Mouse (Mus musculus): ENCODE measurements around the gene Exoc2. TPM values are rescaled to one million over a fixed set of nuclear protein-coding genes. Genes with fewer than 3 reads are reported as not detected.

Gene Exoc2
- total and polyA plus RNA-seq, 2 experiments: 3.3 to 10.9 TPM

DNA sequence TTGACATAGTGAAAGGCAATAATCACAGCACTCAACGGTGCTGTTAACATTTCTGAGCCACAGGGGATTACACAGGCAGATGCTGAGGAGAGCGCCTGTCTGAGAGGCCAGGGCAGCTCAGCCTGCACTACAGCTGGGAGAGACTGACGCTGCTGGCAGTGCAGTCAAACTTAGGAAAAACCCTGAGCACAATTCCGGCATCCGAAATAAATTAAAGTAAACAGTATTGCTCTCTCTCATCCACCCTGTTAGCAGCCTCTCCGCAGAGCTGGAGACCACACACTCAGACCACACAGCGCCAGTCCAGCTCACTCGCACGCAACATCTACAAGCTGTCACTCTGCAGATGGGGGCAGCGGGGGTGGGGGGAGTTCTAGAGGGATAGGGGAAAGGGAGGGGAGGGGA, 7.4 kb downstream of the Exoc2 start:
- Histone ChIP-seq H3K79me2 (ENCODE audit: control insufficient read depth, insufficient read depth, low read length) (peaks cover 26% of the 10 kb centered on the region), H3K27ac (replicated peaks; ENCODE audit: insufficient read depth, low read depth, low read length) (no peak overlapping the region), H3K9ac (ENCODE audit: low read depth, low read length) (no peak overlapping the region), H3K4me1 (ENCODE audit: control insufficient read depth, insufficient read depth, low read length) (peaks cover 6% of the 10 kb centered on the region), H3K36me3 (ENCODE audit: control insufficient read depth, insufficient read depth, low read length) (no peaks in the 10 kb centered on the region), H3K4me3 (ENCODE audit: insufficient read depth, low read depth, low read length) (no peak overlapping the region), H3K27me3 (ENCODE audit: control insufficient read depth, insufficient read depth, low read length) (no peaks in the 10 kb centered on the region)
- DNase-seq (ENCODE audit: extremely low read depth, low read depth, low spot score): no peak
- TF ChIP-seq POLR2A (IDR thresholded peaks at IDR 0.05; ENCODE audit: extremely low read depth, insufficient read depth, low read length) (no peak), CTCF (IDR thresholded peaks at IDR 0.05; ENCODE audit: low read depth, low read length) (no peak)
- 73% methylated on average over 10 of the region's 10 CpGs for WGBS

DNA sequence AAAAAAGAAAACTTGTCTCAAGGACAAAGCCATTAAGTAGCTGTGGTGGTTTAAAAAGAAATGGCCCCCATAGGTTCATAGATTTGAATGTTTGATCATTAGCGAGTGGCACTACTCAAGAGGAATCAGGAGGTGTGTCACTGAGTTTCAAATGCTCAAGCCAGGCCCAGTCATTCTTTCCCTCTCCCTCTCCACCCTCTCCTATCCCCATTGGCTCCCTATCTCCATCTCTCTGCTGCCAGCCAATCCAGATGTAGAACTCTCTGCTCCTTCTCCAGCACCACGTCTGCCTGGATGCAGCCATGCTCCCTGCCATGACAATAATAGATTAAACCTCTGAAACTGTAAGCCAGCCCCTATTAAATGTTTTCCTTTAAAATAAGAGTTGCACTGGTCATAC, 12.0 kb downstream of the Exoc2 start:
- DNase-seq (ENCODE audit: extremely low read depth, low read depth, low spot score): no peak
- no peaks in the 10 kb centered on the region for H3K4me1 ChIP-seq (ENCODE audit: control insufficient read depth, insufficient read depth, low read length)
- H3K36me3 ChIP-seq (ENCODE audit: control insufficient read depth, insufficient read depth, low read length): 0 out of 2 replicates have a peak, but pooled peaks cover 2% of the 10 kb centered on the region
- H3K9ac ChIP-seq (ENCODE audit: low read depth, low read length): no peak overlapping the region
- no peak overlapping the region for H3K27ac ChIP-seq (replicated peaks; ENCODE audit: insufficient read depth, low read depth, low read length)
- 82% methylated on average over 2 of the region's 2 CpGs for WGBS
- H3K27me3 ChIP-seq (ENCODE audit: control insufficient read depth, insufficient read depth, low read length): no peaks in the 10 kb centered on the region
- peaks cover 33% of the 10 kb centered on the region for H3K79me2 ChIP-seq (ENCODE audit: control insufficient read depth, insufficient read depth, low read length)
- TF ChIP-seq POLR2A (IDR thresholded peaks at IDR 0.05; ENCODE audit: extremely low read depth, insufficient read depth, low read length): no peak
- TF ChIP-seq CTCF (IDR thresholded peaks at IDR 0.05; ENCODE audit: low read depth, low read length): no peak
- no peak overlapping the region for H3K4me3 ChIP-seq (ENCODE audit: insufficient read depth, low read depth, low read length)

DNA sequence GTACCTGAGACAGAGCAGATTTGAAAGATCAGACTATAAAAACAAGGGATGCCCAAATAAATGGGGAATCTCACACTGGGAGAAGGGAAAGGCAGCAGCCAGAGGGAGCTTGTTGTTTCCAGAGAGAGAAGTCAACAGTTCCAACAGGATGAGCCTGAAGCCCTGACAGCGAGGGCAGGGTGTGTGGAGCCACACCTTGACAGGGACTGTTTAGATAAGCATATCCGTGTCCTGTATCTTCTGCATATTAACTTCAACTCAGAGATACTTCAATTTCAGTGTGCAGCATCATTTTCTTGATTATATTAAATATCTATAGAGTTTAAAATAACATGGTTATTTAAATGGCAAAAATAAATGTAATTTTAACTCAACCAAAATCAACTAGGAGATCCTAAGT, 13.2 kb downstream of the Exoc2 start:
- no peak for TF ChIP-seq CTCF (IDR thresholded peaks at IDR 0.05; ENCODE audit: low read depth, low read length)
- no peak for TF ChIP-seq POLR2A (IDR thresholded peaks at IDR 0.05; ENCODE audit: extremely low read depth, insufficient read depth, low read length)
- no peak for DNase-seq (ENCODE audit: extremely low read depth, low read depth, low spot score)
- H3K9ac ChIP-seq (ENCODE audit: low read depth, low read length): no peak overlapping the region
- H3K27me3 ChIP-seq (ENCODE audit: control insufficient read depth, insufficient read depth, low read length): no peaks in the 10 kb centered on the region
- peaks cover 31% of the 10 kb centered on the region; the same call in 1 of the 2 replicates for H3K79me2 ChIP-seq (ENCODE audit: control insufficient read depth, insufficient read depth, low read length)
- 87% methylated on average over 2 of the region's 2 CpGs for WGBS
- H3K36me3 ChIP-seq (ENCODE audit: control insufficient read depth, insufficient read depth, low read length): 0 out of 2 replicates have a peak, but pooled peaks cover 2% of the 10 kb centered on the region
- H3K4me1 ChIP-seq (ENCODE audit: control insufficient read depth, insufficient read depth, low read length): no peaks in the 10 kb centered on the region
- no peak overlapping the region for H3K4me3 ChIP-seq (ENCODE audit: insufficient read depth, low read depth, low read length)
- no peak overlapping the region for H3K27ac ChIP-seq (replicated peaks; ENCODE audit: insufficient read depth, low read depth, low read length)

DNA sequence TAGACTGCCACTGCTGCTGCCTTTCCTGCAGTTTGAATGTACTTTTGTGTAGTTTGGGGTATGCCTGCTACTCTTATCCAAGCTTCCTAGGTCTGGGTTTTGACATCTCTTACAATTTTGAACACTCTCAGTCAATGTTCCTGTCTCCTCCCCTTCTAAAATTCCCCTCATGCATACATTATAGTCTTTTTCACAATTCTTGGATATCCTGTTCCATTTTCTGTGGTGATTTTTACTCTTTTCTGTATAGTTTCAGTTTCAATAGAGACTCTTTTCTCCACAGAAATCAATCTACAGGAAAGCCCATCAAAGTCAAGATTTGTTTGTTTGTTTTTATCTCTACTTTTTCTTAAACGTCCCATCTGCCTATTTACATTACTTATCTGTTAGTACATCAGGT, 20.3 kb downstream of the Exoc2 start:
- no peaks in the 10 kb centered on the region for H3K27me3 ChIP-seq (ENCODE audit: control insufficient read depth, insufficient read depth, low read length)
- no peak overlapping the region for H3K27ac ChIP-seq (replicated peaks; ENCODE audit: insufficient read depth, low read depth, low read length)
- H3K36me3 ChIP-seq (ENCODE audit: control insufficient read depth, insufficient read depth, low read length): no peaks in the 10 kb centered on the region
- no peak overlapping the region for H3K9ac ChIP-seq (ENCODE audit: low read depth, low read length)
- TF ChIP-seq CTCF (IDR thresholded peaks at IDR 0.05; ENCODE audit: low read depth, low read length) (no peak), POLR2A (IDR thresholded peaks at IDR 0.05; ENCODE audit: extremely low read depth, insufficient read depth, low read length) (no peak)
- no peak overlapping the region for H3K4me3 ChIP-seq (ENCODE audit: insufficient read depth, low read depth, low read length)
- no peaks in the 10 kb centered on the region for H3K4me1 ChIP-seq (ENCODE audit: control insufficient read depth, insufficient read depth, low read length)
- H3K79me2 ChIP-seq (ENCODE audit: control insufficient read depth, insufficient read depth, low read length): peaks cover 25% of the 10 kb centered on the region; the same call in 1 of the 2 replicates
- 6% methylated on average over 1 of the region's 1 CpGs for WGBS
- DNase-seq (ENCODE audit: extremely low read depth, low read depth, low spot score): no peak

DNA sequence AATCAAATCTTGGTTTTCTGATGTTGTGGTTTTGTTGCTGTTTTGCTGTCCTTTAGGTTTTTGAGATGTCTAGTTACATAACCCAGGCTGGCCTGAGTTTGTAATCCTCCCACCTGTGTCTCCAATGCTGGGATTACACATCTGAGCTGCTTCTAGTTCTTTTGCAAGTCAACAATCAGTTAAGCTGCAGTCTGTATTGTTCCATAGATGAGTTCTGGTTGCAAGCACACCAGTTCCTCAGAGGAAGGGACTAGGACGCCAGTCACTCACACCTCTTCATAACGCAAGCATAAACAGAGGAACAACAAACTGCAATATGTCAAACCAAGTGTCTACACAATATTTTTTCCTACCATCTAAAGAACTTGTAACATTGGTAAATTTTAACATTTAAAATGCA, 21.8 kb downstream of the Exoc2 start:
- no peak for DNase-seq (ENCODE audit: extremely low read depth, low read depth, low spot score)
- no peaks in the 10 kb centered on the region for H3K36me3 ChIP-seq (ENCODE audit: control insufficient read depth, insufficient read depth, low read length)
- H3K9ac ChIP-seq (ENCODE audit: low read depth, low read length): no peak overlapping the region
- no peaks in the 10 kb centered on the region for H3K27me3 ChIP-seq (ENCODE audit: control insufficient read depth, insufficient read depth, low read length)
- H3K4me3 ChIP-seq (ENCODE audit: insufficient read depth, low read depth, low read length): no peak overlapping the region
- TF ChIP-seq CTCF (IDR thresholded peaks at IDR 0.05; ENCODE audit: low read depth, low read length) (no peak), POLR2A (IDR thresholded peaks at IDR 0.05; ENCODE audit: extremely low read depth, insufficient read depth, low read length) (no peak)
- no peaks in the 10 kb centered on the region for H3K4me1 ChIP-seq (ENCODE audit: control insufficient read depth, insufficient read depth, low read length)
- H3K27ac ChIP-seq (replicated peaks; ENCODE audit: insufficient read depth, low read depth, low read length): no peak overlapping the region
- 94% methylated on average over 2 of the region's 2 CpGs for WGBS
- H3K79me2 ChIP-seq (ENCODE audit: control insufficient read depth, insufficient read depth, low read length): peaks cover 19% of the 10 kb centered on the region; the same call in 1 of the 2 replicates

DNA sequence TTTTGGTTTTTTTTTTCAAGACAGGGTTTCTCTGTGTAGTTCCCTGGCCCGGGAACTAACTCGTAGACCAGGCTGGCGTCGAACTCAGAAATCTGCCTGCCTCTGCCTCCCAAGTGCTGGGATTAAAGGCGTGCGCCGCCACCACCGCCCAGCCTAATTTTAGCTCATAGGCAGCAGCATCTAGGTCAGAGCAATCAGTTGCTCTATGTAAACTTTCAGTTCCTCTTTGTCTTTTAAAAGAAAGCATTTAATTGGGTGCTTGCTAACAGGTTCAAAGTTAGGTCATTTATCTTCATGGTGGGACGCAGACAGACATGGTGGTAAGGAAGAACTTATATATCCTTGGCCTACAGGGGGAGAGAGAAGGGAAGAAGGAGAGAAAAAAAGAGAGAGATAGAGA, 24.7 kb downstream of the Exoc2 start:
- no peak overlapping the region for H3K27ac ChIP-seq (replicated peaks; ENCODE audit: insufficient read depth, low read depth, low read length)
- H3K4me1 ChIP-seq (ENCODE audit: control insufficient read depth, insufficient read depth, low read length): no peaks in the 10 kb centered on the region
- H3K4me3 ChIP-seq (ENCODE audit: insufficient read depth, low read depth, low read length): no peak overlapping the region
- H3K9ac ChIP-seq (ENCODE audit: low read depth, low read length): no peak overlapping the region
- TF ChIP-seq POLR2A (IDR thresholded peaks at IDR 0.05; ENCODE audit: extremely low read depth, insufficient read depth, low read length) (no peak), CTCF (IDR thresholded peaks at IDR 0.05; ENCODE audit: low read depth, low read length) (no peak)
- 95% methylated on average over 9 of the region's 9 CpGs for WGBS
- H3K79me2 ChIP-seq (ENCODE audit: control insufficient read depth, insufficient read depth, low read length): peaks cover 8% of the 10 kb centered on the region; the same call in 1 of the 2 replicates
- no peak for DNase-seq (ENCODE audit: extremely low read depth, low read depth, low spot score)
- no peaks in the 10 kb centered on the region for H3K36me3 ChIP-seq (ENCODE audit: control insufficient read depth, insufficient read depth, low read length)
- H3K27me3 ChIP-seq (ENCODE audit: control insufficient read depth, insufficient read depth, low read length): no peaks in the 10 kb centered on the region
